Mouse (Mus musculus): ENCODE results near the gene Pcgf3.
"Not testable (repeated sequence)": the region's sequence is repeated elsewhere in the genome, so short reads cannot be mapped to it uniquely, and the experiment has no call there.

Pcgf3 gene

GRCm38 (mm10) chr5:108469617-108470016 is 8.6 kb downstream of the Pcgf3 start:
- no peak for DNase-seq (ENCODE audit: extremely low spot score, low spot score)

GRCm38 (mm10) chr5:108473737-108474136 is 12.7 kb downstream of the Pcgf3 start:
- DNase-seq (ENCODE audit: extremely low spot score, low spot score), result no peak

- DNase-seq (ENCODE audit: extremely low spot score, low spot score), result no peak
Measured at GRCm38 (mm10) chr5:108475977-108476376, 14.9 kb downstream of the Pcgf3 start.

- DNase-seq (ENCODE audit: extremely low spot score, low spot score), result no peak
Measured at GRCm38 (mm10) chr5:108483006-108483405, 22.0 kb downstream of the Pcgf3 start.

- peak; percentile 35 for DNase-seq (ENCODE audit: extremely low spot score, low spot score)
Measured at GRCm38 (mm10) chr5:108485239-108485638, 24.2 kb downstream of the Pcgf3 start.

GRCm38 (mm10) chr5:108486148-108486547 is 25.1 kb downstream of the Pcgf3 start:
- not testable (repeated sequence) for DNase-seq (ENCODE audit: extremely low spot score, low spot score)

- DNase-seq (ENCODE audit: extremely low spot score, low spot score), result no peak
Measured at GRCm38 (mm10) chr5:108501573-108501972, 40.5 kb downstream of the Pcgf3 start.

- DNase-seq (ENCODE audit: extremely low spot score, low spot score), result no peak
Measured at GRCm38 (mm10) chr5:108502286-108502685, 41.3 kb downstream of the Pcgf3 start.

- no peak for DNase-seq (ENCODE audit: extremely low spot score, low spot score)
Measured at GRCm38 (mm10) chr5:108515581-108516361, 54.7 kb downstream of the Pcgf3 start.

- no peak for DNase-seq (ENCODE audit: extremely low spot score, low spot score)
Measured at GRCm38 (mm10) chr5:108516655-108517054, 55.6 kb downstream of the Pcgf3 start.

- no peak for DNase-seq (ENCODE audit: extremely low spot score, low spot score)
Measured at GRCm38 (mm10) chr5:108518106-108518885, 57.3 kb downstream of the Pcgf3 start.

GRCm38 (mm10) chr5:108518951-108519350 is 57.9 kb downstream of the Pcgf3 start:
- no peak for DNase-seq (ENCODE audit: extremely low spot score, low spot score)

- DNase-seq (ENCODE audit: extremely low spot score, low spot score), result no peak
Measured at GRCm38 (mm10) chr5:108520153-108520552, 59.1 kb downstream of the Pcgf3 start.

GRCm38 (mm10) chr5:108521016-108521415 is 60.0 kb downstream of the Pcgf3 start:
- no peak for DNase-seq (ENCODE audit: extremely low spot score, low spot score)

- no peak for DNase-seq (ENCODE audit: extremely low spot score, low spot score)
Measured at GRCm38 (mm10) chr5:108521896-108522295, 60.9 kb downstream of the Pcgf3 start.

GRCm38 (mm10) chr5:108522597-108522996 is 61.6 kb downstream of the Pcgf3 start:
- DNase-seq (ENCODE audit: extremely low spot score, low spot score), result no peak

GRCm38 (mm10) chr5:108534188-108534587 is 73.2 kb downstream of the Pcgf3 start:
- DNase-seq (ENCODE audit: extremely low spot score, low spot score), result no peak

GRCm38 (mm10) chr5:108543516-108544291 is 82.7 kb downstream of the Pcgf3 start:
- no peak for DNase-seq (ENCODE audit: extremely low spot score, low spot score)

GRCm38 (mm10) chr5:108547636-108548035 is 86.6 kb downstream of the Pcgf3 start:
- no peak for DNase-seq (ENCODE audit: extremely low spot score, low spot score)

GRCm38 (mm10) chr5:108549137-108549488 is 88.1 kb downstream of the Pcgf3 start:
- DNase-seq (ENCODE audit: extremely low spot score, low spot score), result peak; percentile 15

- peak; percentile 76 for DNase-seq (ENCODE audit: extremely low spot score, low spot score)
Measured at GRCm38 (mm10) chr5:108549489-108550206, 88.6 kb downstream of the Pcgf3 start, which contains the start of gene Cplx1. TSS of gene Cplx1 (minus strand) at chr5:108550024.
